1 mouse cellular context compared by ENCODE assay signal in the genomic region with DNA sequence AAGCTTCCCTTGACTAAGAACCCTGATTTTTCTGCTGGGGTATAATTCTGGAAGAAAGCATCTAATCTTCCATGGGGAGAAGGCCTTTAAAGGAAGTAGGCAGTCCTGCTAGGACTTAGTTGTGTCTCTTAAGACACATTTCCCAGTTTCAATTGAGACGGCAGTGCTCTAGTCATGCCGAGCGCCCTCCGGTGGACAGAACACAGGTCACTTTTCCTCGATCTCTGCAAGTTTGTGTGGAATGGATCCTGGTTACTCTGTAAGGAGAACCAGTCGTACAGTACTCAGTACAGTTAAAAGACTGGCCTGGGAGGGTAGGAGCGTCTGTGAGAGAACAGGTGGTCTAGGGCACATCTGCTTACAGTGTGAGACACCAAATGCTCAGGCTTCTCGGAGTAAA.
A peak's percentile ranks its signal among the peaks of the same experiment; 100 is the strongest.
TF ChIP-seq lines count a peak whose summit lies in the region.

No protein-coding gene starts in this region.

TF ChIP-seq in CH12.LX, 34 proteins besides CTCF, POLR2A, EP300 and RAD21 (continued from another document):
- TF ChIP-seq MXI1 (IDR thresholded peaks at IDR 0.05; ENCODE audit: low read depth, low read length) (0 out of 2 replicates have a peak, but pooled peaks have one; percentile 39), NELFE (IDR thresholded peaks at IDR 0.05; ENCODE audit: low read depth, low read length) (no peak)
